Mouse (Mus musculus) ES-Bruce4 (cell line): ENCODE measurements at regions not wholly inside any gene's neighbourhood (a gene's known extent, or its start where the extent isn't known, plus 50 kb on each side); places are given as distances from the start of the nearest gene placed in this dataset.

ENCODE experiments used
- CTCF ChIP-seq: IDR thresholded peaks from one replicate; pipeline ENCODE4 v1.8.1; 2011; ENCODE audit warnings: low read depth, low read length
- POLR2A ChIP-seq: IDR thresholded peaks from one replicate; pipeline ENCODE4 v1.8.1; 2011; ENCODE audit warnings: low read length; ENCODE audit not compliant: insufficient read depth

DNA sequence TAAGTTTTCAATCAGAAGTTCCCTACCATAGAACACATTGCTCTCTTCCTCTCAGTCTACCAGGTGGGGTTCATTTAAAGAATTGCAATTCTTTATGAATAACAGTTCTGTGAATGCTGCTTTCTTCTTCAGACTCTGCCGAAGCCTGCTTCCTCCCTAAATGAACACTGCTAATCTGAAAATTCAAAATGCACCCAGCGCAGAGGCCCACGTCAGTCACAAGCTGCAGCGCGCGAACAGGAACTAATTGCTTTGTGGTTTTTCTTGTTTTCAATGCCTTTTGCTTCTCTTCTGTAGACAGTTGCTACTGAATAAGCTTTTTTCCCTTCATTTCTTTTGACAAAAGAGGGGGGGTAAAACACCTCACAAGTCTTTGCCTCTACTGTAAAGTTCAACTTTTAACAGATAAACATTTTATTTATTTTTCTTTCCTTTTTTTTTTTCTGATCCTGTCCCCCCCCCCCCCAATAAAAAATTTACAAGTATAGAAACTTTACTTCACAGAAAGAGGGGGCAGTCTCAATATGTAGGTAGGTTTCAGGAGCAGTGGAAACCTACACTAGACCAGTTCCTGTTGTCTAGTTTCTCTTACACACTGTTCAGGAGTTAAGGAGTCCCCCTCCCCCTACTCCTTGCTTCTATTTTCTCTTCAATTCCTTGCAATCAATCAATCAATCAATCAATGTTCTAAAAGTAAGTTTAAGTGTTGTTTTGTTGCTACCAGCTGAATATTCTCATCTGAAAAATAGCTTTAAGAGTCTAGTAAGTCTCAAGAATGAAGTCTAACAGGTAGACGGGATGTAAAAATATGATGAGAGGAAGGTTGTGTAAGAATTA lies 58.2 kb upstream of the Rgs1 start:
- TF ChIP-seq CTCF (no peak), POLR2A (no peak)
